Mouse (Mus musculus): ENCODE measurements at regions not wholly inside any gene's neighbourhood (a gene's known extent, or its start where the extent isn't known, plus 50 kb on each side); places are given as distances from the start of the nearest gene placed in this dataset.

DNA sequence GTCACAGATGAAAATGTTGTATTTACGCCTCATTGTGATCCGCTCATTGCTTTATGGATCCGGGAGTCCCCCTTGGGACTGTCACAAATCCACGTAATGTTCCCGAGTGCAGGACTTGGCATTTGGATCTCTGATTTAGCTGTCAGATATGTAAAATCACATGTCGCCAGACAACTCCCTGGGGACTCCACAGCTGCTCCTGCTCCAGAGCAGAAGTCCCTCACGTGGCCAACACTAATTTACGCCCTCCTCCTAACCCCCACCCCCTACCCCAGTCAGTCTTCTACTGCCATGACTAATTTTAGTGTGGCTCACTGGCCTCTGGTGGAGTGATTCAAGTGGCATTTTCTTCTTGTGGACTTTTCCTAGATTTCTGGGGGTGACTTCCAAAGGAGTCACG is 348.9 kb downstream of the Cd83 start:
- no peak for DNase-seq (ENCODE audit: low spot score in 2 of 2)

DNA sequence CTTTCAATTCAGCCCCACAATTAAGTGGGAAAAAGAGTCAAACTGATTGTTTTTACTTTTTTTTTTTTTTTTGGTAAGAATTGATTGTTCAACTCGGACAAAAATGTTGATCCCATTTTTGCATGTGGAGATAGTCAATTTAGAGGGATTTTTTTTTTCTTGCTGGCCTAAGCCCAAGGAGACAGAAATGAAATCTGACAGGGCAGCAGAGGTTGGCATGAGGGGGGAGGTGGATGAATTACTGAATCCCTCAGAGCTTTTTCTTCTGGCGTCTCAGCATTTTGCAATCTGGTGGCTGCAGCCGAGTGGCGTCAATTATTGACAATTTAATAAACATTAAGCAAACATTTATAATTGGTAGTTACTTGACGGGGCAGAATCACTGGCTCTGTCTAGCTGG is 356.6 kb downstream of the Cd83 start:
- DNase-seq (ENCODE audit: low spot score in 2 of 2) = no peak

DNA sequence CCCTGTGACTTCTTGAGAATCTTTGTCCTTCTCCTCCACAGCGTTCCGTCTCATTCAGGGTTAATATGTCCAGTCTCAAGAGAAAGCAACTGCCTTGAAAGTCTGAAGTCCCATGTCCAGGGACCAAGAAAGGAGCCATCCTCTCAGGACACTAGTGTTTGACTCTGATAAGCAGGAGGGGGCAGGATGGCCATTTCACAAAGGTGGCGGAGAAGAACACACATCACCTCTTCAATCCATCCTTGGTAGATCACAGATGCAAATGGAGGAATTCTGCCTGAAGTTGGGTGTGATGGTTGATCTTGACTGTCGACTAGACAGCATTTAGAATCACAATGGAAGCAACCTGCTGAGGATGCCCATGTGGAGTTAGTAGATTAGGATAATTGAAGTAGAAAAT is 360.9 kb downstream of the Cd83 start:
- no peak for DNase-seq (ENCODE audit: low spot score in 2 of 2)

DNA sequence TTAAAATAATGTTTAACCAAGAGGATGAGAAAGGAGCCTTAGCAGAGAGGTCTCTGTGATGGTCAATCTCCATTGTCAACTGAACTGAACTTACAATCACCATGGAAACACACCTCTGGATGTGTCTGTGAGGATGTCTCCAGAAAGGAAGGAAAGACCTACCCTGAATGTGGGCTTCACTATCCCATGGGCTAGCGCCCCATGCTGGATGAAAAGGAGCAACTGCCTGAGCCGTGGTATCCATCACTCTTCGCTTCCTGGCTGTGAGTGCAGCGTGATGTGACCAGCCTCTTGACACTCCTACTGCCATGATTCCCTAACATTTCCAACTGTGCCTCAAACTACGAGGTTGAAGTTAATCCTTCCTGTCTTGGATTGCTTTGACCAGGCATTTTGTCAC is 363.3 kb downstream of the Cd83 start:
- DNase-seq (ENCODE audit: low spot score in 2 of 2) = no peak

DNA sequence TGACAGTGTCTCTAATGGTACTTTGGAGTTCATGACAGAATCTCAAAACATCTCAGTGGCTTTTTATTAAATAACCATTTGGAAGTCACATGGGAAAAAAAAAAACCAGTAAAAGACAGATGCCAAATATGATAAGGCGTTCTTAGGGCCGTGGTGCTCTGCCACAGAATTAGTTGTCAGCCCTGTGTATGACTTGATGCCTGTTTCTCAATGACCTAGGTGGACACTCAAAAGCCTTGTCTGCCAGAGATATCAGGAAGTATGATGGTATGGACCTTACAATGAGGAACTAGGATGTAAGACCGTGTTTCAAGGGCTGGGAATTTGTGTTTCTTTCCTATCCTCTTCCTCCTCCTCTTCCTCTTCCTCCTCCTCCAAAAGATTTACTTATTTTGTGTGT is 364.9 kb downstream of the Cd83 start:
- no peak for DNase-seq (ENCODE audit: low spot score in 2 of 2)

DNA sequence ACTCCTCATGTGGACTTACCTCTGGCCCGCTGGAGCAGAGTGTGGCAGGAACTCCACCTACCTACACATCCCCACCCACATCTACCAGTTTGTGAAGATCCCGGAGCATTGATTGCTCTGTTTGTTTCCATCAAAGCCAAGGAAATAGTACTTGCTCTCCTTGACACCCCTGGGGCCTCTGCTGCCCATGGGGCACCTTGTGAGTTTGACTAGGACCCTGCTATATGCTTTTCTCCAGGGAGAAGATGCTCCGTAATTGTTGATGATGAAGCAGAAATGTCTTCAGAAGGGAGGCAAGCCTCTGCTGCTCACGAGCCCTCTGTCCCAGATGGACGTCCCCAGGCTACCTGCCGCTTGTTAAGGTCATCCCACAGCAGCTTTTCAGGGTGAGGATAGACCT is 367.0 kb downstream of the Cd83 start:
- DNase-seq (ENCODE audit: low spot score in 2 of 2) = no peak

DNA sequence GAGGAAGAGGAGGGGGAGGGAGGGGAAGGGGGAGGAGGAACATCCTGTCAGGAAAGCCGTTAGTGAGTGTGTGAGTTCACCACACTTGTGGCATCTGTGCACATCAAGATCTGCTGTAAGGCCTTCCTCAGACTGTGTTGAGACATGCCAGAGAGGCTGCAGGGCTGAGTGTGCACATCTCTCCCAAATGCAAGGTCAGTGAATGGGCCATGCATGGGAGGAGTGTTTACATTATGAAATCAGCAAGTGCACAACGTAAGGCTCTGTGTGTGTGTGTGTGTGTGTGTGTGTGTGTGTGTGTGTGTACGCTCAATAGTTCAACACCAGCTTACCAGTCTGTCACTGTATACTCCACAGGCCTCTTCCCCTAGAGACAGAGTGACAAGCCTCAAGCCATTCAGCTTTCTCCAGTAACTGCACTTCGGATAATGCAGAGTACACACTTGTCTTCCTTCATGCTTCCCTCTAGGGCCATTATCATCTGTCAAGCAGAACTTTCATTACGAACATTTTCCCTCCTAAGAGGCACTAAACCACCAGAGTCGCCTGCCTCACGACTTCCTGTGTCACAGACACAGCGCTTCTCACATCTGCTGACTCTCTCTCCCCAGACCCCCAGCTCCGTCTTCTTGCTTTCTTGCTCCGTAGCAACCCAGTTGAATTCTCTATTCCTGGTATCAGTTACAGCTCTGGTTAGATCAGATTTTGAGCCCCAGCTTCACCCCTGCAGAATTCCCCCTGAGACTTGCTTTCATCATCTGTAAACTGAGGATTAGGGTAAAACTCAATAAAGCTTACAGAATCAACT is 368.4 kb downstream of the Cd83 start:
- no peak for DNase-seq (ENCODE audit: low spot score in 2 of 2)

DNA sequence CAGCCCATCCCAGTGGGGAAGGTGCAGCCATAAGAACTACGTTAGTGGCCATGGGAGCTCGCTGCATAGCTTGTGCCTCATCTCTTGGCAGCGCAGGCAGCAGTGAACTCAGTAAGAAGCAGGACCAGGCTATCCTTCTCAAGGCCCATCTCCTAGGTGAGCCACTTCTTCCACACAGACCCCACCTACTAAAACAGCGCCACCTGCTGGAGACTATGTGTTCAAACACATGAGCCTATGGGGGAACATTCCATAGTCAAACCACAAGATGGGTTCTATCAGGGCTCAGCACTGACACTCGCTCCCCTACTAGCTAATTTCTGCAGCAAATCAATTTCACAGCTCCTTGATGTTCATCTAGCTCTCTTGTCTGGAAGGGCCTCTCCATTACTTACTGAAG is 369.2 kb downstream of the Cd83 start:
- DNase-seq (ENCODE audit: low spot score in 2 of 2) = no peak

DNA sequence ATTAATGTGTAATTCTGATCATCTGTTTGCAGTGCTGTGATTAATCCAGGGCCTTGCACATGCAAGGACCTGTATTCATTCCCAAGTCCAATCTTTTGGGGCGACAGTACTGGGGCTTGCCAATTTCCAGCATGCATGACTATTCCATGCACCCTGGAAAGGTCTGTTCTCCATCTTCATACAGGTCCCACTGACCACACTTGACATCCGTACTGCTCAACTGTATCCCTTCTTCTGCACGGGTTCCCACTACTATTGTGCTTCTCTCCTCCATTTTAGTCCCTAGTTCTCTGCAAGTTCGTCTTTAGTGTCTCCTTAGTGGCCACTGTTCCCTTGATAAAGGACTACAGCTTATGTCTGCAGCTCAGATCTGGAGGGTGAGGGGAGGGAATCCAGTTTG is 371.4 kb downstream of the Cd83 start:
- DNase-seq (ENCODE audit: low spot score in 2 of 2) = no peak

DNA sequence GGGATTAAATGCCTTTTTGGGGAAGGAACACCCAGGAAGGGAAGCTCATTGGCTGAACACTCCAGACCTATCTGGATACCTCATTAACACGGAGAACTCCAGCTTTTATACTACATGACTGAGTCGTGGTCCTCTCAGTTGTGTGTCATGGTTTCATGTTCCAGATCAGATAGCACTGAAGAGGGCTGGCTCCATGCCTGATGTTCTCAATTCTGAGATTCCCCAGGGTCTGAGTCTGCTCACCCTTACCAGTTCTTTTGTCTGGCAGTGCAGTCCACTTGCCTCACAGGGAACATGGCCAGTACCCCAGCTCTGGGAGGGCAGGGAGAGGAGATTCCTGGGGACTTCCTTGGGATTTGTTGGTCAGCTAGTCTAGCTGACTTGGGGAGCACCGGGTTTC is 372.0 kb downstream of the Cd83 start:
- DNase-seq (ENCODE audit: low spot score in 2 of 2) = no peak

DNA sequence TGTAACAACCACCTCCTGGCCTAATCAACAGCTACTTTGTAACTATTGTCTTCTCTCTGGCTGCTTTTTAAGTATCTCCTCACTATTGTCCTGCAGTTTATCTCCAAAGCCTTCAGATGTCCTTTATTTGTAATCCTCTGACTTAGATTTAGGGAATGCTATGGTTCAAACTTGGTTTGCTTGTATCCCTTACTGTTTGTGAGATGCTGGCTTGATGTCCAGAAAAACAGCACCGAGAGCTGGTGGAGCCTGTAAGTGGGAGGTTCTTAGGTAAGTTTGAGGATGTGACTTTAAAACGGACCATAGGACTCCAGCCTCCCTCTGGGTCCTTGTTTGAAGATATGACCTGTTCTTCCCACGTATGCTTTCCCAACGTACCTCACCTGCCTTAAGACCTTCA is 372.7 kb downstream of the Cd83 start:
- DNase-seq (ENCODE audit: low spot score in 2 of 2) = no peak

DNA sequence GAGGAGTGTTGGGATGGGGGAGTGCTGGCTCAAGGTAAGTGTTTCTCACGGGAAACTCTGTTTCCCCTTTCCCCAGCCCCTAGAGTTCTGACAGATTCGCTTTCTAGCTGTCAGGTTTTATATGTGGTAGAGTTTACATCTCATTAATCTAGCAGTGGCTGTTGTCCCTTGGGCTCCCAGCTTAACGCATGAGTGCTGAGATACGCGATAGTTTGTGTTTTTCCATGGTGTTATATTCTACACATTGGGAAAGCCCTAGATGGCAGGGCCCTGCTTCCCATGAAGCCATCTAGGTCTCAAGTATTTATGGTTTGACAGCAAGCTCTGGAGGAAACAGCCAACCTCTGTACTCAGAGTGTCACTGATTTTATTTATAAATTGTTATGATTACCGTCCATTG is 373.8 kb downstream of the Cd83 start:
- DNase-seq (ENCODE audit: low spot score in 2 of 2) = no peak

DNA sequence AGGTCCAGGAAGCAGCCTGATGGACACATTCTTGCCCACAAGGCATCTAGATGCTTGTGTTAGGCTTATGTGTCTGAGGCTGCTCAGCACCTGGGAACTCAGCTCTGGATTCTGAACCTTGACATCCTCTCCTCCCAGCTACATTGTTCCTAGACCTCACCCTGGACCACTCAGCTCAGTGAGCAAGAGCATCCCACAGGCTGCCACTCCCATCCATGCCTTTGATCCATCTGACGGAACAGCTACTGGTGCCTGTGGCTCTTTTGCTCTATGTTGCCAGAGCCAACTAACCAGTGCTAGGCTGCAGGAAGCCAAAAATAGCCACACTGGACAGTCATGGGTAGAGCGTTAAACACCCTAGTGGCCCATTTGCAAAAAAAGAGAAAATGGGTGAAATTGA is 374.8 kb downstream of the Cd83 start:
- DNase-seq (ENCODE audit: low spot score in 2 of 2) = no peak

DNA sequence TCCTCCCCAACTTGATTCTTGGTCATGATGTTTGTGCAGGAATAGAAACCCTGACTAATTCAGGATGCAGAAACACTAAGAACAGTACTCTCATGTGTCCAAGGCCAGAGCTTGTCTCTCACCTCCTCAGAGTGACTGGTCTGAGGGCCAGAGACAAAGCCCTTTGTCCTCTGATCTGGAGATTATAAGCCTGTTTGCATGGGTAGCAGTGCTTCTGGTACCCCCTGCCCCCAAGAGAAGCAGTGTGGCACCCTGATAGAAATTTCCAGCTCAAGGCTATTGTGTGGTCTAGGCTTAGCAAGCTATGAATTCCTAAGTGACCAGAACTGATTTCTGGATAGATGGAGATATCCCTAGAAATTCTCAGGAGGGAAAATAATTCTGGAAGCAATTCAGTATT is 380.2 kb downstream of the Cd83 start:
- DNase-seq (ENCODE audit: low spot score in 2 of 2) = no peak

DNA sequence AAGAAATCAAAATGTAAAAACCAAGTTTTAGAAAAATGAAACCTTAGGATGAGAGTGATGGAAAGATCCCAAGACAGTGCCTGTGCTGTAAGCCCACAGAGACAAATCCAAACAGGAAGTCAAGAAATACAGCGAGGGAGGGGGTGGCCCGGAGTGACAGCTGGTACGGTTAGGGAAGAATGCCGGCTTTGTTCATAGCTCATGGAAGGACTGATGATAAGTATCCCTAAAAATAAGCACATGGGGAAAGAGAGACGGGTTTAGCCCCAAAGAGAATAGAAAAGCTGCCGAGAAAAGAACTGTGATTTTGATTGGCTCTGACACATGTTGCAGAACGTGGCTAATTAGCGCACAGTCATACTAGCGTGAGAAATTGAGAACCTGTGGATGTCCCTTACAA is 382.6 kb downstream of the Cd83 start:
- no peak for DNase-seq (ENCODE audit: low spot score in 2 of 2)

DNA sequence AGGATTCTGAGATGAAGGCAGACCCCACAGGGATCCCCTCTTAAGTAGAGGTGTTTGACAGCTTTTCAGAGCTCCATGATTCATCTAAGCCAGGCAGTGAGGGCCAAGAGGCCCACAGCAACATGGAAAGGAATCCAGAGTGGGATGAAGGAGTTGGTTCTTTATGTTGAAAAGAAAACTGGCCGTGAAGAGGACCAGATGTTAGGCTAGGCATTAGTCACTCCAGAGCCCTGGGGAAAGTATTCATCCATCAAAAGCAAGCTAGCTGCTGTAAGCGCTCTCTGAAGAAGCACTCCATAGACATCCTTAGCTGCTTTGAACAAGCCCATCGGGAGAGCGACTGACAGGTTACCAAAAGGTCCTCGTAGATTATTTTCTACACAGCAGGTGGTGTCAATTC is 383.6 kb downstream of the Cd83 start:
- DNase-seq (ENCODE audit: low spot score in 2 of 2) = no peak

DNA sequence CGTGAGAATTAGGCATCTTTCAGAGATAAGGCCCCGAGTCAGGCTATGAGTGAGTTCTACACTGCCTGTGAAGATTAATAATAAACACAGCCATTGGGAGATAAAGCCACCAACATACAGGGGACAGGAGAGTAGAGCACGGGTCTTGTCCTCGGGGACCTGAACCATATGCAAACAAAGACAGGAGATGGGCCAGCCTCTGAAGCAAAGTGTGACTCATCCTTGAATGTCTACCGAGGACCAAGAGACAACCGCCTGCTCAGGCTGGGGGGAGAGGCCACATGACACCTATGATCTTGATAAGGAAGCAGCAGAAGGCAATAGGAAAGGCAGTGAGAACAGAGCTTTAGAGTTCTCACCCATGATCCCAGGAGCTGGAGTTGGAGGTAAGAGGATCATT is 387.1 kb downstream of the Cd83 start:
- no peak for DNase-seq (ENCODE audit: low spot score in 2 of 2)

DNA sequence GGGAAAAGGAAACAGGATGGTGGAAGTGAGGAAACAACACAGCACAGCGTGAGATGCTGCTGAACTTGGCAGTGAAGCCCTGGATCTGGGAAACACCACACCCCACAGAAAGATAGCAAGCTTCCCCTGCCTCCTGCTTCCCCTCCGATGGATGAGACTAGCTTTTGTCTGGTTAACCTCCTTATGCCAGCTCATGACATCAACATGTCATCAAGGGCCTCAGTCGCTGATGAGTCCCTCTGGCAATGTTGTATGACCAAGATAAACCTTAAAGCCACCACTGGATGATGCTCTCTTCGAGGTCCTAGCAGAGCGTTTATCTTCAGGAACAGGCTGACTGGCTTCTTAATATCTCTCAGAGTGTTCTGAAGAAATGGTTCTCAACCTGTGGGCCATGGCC is 388.1 kb downstream of the Cd83 start:
- DNase-seq (ENCODE audit: low spot score in 2 of 2) = no peak

DNA sequence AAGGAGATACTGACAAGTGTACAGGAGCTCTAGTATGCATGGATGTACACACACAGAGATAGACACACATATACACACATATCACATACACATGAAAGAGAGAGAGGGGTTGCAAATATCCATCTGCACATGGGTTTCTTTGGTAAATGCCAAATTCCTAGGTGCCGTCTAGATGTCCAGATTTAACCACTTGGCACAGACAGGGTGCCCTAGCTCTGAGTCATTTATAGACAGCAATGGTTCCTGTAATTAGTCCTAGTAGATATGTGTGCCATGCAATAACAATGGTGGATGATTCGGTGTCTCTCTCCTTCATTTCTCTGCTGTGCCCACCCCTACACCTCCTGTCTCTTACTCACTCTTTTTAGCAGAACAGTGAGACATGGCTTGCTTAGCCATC is 389.7 kb downstream of the Cd83 start:
- no peak for DNase-seq (ENCODE audit: low spot score in 2 of 2)

DNA sequence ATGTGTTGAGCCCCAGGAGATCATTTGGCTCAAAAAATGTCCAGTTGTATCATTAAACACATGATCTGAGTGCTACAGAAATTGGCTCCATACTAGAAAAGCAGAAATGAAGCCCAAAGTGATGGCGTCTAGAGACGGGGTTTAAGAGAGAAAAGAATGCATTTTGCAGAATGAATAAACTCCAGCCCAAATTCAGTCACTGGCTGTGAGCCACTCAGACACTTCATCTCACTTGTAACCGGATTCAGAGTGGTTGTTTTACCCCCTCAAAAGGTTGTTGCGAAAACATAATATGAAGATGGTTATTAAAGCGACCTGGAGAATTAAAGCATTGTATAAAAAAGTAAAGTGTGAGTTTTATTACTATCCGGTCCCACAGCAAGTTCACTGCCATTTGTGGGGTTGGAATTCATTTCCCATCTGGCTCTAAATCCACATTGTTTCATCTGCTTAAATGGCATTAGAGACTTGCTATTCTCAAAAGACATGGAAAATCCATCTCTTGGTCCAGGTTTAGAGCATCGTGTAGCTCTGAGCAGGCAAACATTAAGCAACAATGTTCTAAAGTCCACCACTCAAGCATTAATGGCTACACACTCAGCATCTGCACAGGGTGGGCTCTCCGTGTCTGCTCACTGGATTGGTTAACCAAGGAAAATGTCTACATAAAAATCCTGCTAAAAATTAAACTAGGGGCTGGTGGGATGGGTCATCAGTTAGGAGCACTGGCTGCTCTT is 390.9 kb downstream of the Cd83 start:
- DNase-seq (ENCODE audit: low spot score in 2 of 2) = no peak

DNA sequence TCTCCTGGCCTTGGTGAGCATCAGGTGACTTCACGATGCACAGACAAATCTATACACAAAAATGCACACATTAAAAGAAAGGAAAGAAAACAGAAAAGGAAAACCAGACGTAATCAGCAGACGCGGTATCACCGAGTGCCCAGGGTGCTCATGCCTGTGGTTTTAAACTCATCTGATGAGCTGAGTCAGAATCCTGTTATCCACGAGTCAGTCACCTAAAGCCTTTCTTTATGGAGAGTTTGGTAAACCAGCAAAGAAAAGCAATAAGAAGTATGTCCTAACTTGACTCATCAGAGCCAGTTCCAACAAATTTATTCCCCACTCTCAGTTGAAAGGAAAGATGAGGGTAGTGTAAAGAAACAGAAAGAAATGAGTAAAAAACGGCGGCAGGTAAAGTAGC is 391.5 kb downstream of the Cd83 start:
- DNase-seq (ENCODE audit: low spot score in 2 of 2) = no peak

DNA sequence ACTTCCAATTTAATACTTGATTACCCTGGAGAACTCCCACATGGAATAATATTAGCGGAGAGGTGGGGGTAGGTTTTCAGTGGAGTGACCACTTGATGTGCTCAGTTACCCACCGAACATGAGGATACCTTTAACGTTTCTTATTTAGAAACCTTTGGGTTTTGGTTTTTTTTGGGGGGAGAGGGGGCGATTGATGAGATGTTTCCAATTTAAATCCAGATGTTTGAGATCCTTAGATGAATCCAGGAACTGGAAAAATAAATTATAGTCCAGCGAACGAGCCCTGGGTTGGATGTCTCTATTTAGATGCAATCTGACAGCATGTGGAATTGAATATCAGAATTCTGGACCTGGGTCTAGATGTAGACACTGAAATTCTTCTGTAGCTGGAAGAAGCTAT is 393.4 kb downstream of the Cd83 start:
- no peak for DNase-seq (ENCODE audit: low spot score in 2 of 2)

DNA sequence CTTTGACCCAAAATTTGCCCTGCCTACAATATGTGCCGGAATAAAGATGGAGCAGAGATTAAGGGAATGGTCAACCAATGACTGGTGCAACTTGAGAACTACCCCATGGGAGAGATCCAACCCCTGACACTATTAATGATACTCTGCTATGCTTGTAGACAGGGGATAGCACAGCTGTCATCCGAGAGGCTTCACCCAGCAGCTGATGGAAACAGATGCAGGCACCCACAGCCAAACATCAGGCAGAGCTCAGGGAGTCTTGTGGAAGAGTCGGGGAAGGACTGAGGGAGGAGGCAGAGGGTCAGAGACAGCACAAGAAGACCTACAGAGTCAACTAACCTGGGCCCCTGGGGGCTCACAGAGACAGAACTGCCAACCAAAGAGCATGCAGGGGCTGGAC is 395.8 kb downstream of the Cd83 start:
- no peak for DNase-seq (ENCODE audit: low spot score in 2 of 2)
